Mouse (Mus musculus) CH12.LX (cell line): ENCODE measurements around the gene Nim1k. TPM values are rescaled to one million over a fixed set of nuclear protein-coding genes. Genes with fewer than 3 reads are reported as not detected.

Experiments
- DNase-seq: peaks from one replicate; pipeline ENCODE4 v3.0.0-alpha.2; 2013; ENCODE audit errors: extremely low read depth
- H3K27ac ChIP-seq: 2 replicates; pipeline ENCODE4 v1.5.1; 2012; ENCODE audit warnings: low read depth, mild to moderate bottlenecking, control low read depth, moderate library complexity; ENCODE audit not compliant: insufficient read depth
- H3K27me3 ChIP-seq: replicated peaks from 2 replicates; pipeline ENCODE3; 2012; ENCODE audit warnings: inconsistent platforms
- H3K36me3 ChIP-seq, 2 experiments: replicated peaks in 1 of 2; 2 replicates each; pipeline versions ENCODE3 to v1.6.1; 2012; ENCODE audit warnings: inconsistent platforms in 1 of 2, low read length in 1 of 2, mild to moderate bottlenecking in 1 of 2, mixed read lengths in 1 of 2, moderate library complexity in 1 of 2; ENCODE audit not compliant: control insufficient read depth in 1 of 2, insufficient read depth in 1 of 2
- H3K4me1 ChIP-seq, 2 experiments: 2 replicates each; pipeline ENCODE4 v1.6.1; 2012; ENCODE audit warnings: inconsistent platforms in 1 of 2, moderate library complexity in 1 of 2; ENCODE audit not compliant: insufficient read depth in 2 of 2, control insufficient read depth in 1 of 2
- H3K4me2 ChIP-seq: 2 replicates; pipeline ENCODE4 v1.6.1; 2012; ENCODE audit warnings: low read depth, mild to moderate bottlenecking, control low read depth; ENCODE audit not compliant: poor library complexity, insufficient read depth, severe bottlenecking
- H3K4me3 ChIP-seq, 3 experiments: fragments of 150-350 bp in 1 of 3; sonication (generic) in 1 of 3; replicated peaks in 1 of 3; 2 replicates each; pipeline versions ENCODE3 to v1.5.1; 2011 to 2012; ENCODE audit warnings: low read depth in 2 of 3, low read length in 2 of 3, mild to moderate bottlenecking in 2 of 3, moderate library complexity in 2 of 3, control low read depth in 1 of 3, improper control_type of control experiment in 1 of 3, inconsistent platforms in 1 of 3, mixed read lengths in 1 of 3; ENCODE audit not compliant: poor library complexity in 1 of 3
- H3K79me2 ChIP-seq: replicated peaks from 2 replicates; pipeline ENCODE4 v1.6.1; 2012; ENCODE audit warnings: mild to moderate bottlenecking, moderate library complexity; ENCODE audit not compliant: control insufficient read depth, poor library complexity, insufficient read depth, severe bottlenecking; ENCODE audit errors: extremely low read depth
- H3K9ac ChIP-seq: 2 replicates; pipeline ENCODE4 v1.6.1; 2012; ENCODE audit warnings: low read depth, mild to moderate bottlenecking, control low read depth, moderate library complexity; ENCODE audit not compliant: insufficient read depth
- H3K9me3 ChIP-seq: replicated peaks from 2 replicates; pipeline ENCODE3; 2012; ENCODE audit warnings: low read length, inconsistent platforms, mixed read lengths
- BHLHE40 ChIP-seq: IDR thresholded peaks from 2 replicates; pipeline ENCODE4 v1.6.1; 2011; ENCODE audit warnings: mild to moderate bottlenecking, low read depth, low read length, improper control_type of control experiment
- CHD1 ChIP-seq: IDR thresholded peaks from 2 replicates; pipeline ENCODE4 v1.6.1; 2012; ENCODE audit warnings: low read depth, low read length, improper control_type of control experiment, inconsistent platforms
- E2F4 ChIP-seq: IDR thresholded peaks from 2 replicates; pipeline ENCODE4 v1.6.1; 2011; ENCODE audit warnings: low read depth, low read length, improper control_type of control experiment; ENCODE audit not compliant: insufficient replicate concordance
- EP300 ChIP-seq: IDR thresholded peaks from 2 replicates; pipeline ENCODE4 v1.6.1; 2011; ENCODE audit warnings: low read length, improper control_type of control experiment
- HCFC1 ChIP-seq: IDR thresholded peaks from 2 replicates; pipeline ENCODE4 v1.6.1; 2012; ENCODE audit warnings: low read depth, mild to moderate bottlenecking, inconsistent platforms, low read length, improper control_type of control experiment
- IRF4 ChIP-seq: IDR thresholded peaks from 2 replicates; pipeline ENCODE4 v1.6.1; 2014; ENCODE audit warnings: low read depth, mild to moderate bottlenecking, inconsistent platforms, low read length, improper control_type of control experiment
- JUN ChIP-seq: IDR thresholded peaks from 2 replicates; pipeline ENCODE4 v1.6.1; 2011; ENCODE audit warnings: low read depth, mild to moderate bottlenecking, low read length, improper control_type of control experiment, moderate library complexity; ENCODE audit not compliant: insufficient read depth
- JUND ChIP-seq: conservative IDR thresholded peaks from 2 replicates; pipeline ENCODE4 v1.6.1; 2011; ENCODE audit warnings: low read depth, low read length, improper control_type of control experiment
- MAFK ChIP-seq: IDR thresholded peaks from 2 replicates; pipeline ENCODE4 v1.6.1; 2011; ENCODE audit warnings: low read length, improper control_type of control experiment; ENCODE audit not compliant: insufficient replicate concordance
- MEF2A ChIP-seq: IDR thresholded peaks from 2 replicates; pipeline ENCODE4 v1.6.1; 2014; ENCODE audit warnings: low read depth, mild to moderate bottlenecking, inconsistent platforms, low read length, improper control_type of control experiment, borderline replicate concordance
- MYC ChIP-seq: IDR thresholded peaks from 2 replicates; pipeline ENCODE4 v1.6.1; 2011; ENCODE audit warnings: low read depth, mild to moderate bottlenecking, improper control_type of control experiment, low read length
- NELFE ChIP-seq: IDR thresholded peaks from 2 replicates; pipeline ENCODE4 v1.6.1; 2011; ENCODE audit warnings: low read depth, low read length, improper control_type of control experiment
- PAX5 ChIP-seq: IDR thresholded peaks from 2 replicates; pipeline ENCODE4 v1.6.1; 2012; ENCODE audit warnings: low read length, inconsistent platforms, mixed read lengths
- POLR2A ChIP-seq: IDR thresholded peaks from 2 replicates; pipeline ENCODE4 v1.6.1; 2011; ENCODE audit warnings: low read depth, mild to moderate bottlenecking, improper control_type of control experiment, low read length
- POLR2AphosphoS2 ChIP-seq: IDR thresholded peaks from 2 replicates; pipeline ENCODE4 v1.6.1; 2011; ENCODE audit warnings: low read depth, low read length, improper control_type of control experiment
- RCOR1 ChIP-seq: conservative IDR thresholded peaks from 2 replicates; pipeline ENCODE4 v1.6.1; 2012; ENCODE audit warnings: low read depth, mild to moderate bottlenecking, inconsistent platforms, low read length, improper control_type of control experiment
- SMC3 ChIP-seq: IDR thresholded peaks from 2 replicates; pipeline ENCODE4 v1.6.1; 2011; ENCODE audit warnings: low read depth, low read length, improper control_type of control experiment
- TCF12 ChIP-seq: IDR thresholded peaks from 2 replicates; pipeline ENCODE4 v1.6.1; 2014; ENCODE audit warnings: low read depth, mild to moderate bottlenecking, inconsistent platforms, low read length, improper control_type of control experiment
- USF1 ChIP-seq: IDR thresholded peaks from 2 replicates; pipeline ENCODE4 v1.6.1; 2014; ENCODE audit warnings: low read depth, mild to moderate bottlenecking, inconsistent platforms, low read length, improper control_type of control experiment
- USF2 ChIP-seq: conservative IDR thresholded peaks from 2 replicates; pipeline ENCODE4 v1.6.1; 2011; ENCODE audit warnings: low read depth, low read length, improper control_type of control experiment
- ZC3H11A ChIP-seq: IDR thresholded peaks from 2 replicates; pipeline ENCODE4 v1.6.1; 2012; ENCODE audit warnings: low read depth, mild to moderate bottlenecking, inconsistent platforms, low read length, improper control_type of control experiment
- dilution Hi-C: fragments of 300-500 bp; cut with MboI; formaldehyde crosslinking; loops from 2 replicates; pipeline ENCODE4 v1.14.3; 2020; ENCODE audit warnings: low sequenced_read_pairs; ENCODE audit not compliant: extremely low pct_unique_long_range_greater_than_20kb, extremely low pct_ligation_motif_present
- in situ Hi-C: fragments of 300-500 bp; cut with MboI; formaldehyde crosslinking; loops from 3 replicates; pipeline ENCODE4 v1.14.3; 2019; ENCODE audit warnings: low sequenced_read_pairs, low pct_ligation_motif_present, low pct_unique_long_range_greater_than_20kb, mixed read lengths
- polyA plus RNA-seq: library from polyadenylated mRNA; unstranded; fragments of >175 nt; gene quantifications from 2 replicates; pipeline ENCODE4 v1.2.1, GENCODE M21; 2012; ENCODE audit warnings: low read depth; ENCODE audit not compliant: insufficient read length
- total RNA-seq, 2 experiments: library from RNA; depleted of rRNA; stranded (reverse); fragments of 300-350 nt in 1 of 2; fragments of >200 nt in 1 of 2; gene quantifications; 2 replicates each; pipeline ENCODE4 v1.2.3; 2012 to 2014

Nim1k gene
- total and polyA plus RNA-seq, 3 experiments, result 0.04 to 0.16 (median 0.09) TPM

DNA sequence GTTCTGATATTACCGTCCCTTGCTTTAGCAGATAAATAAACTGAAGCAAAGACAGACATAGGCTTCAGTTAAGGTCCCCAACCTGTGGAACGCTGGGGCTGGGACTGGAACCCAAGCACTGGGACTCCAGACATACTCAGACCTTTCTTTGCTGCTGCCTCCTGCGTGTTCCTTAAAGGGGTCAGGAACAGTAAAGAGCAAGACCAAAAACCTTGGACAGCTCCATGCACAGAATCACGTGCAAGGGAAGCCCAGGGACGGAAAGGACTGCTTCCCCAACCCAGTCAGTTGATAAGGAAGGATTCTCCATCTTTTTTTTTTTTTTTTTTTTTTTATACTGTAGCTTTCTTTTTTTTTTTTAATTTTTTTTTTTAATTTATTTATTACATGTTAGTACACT lies 1.1 kb upstream of the Nim1k start:
- in situ Hi-C loops, result no loop called here
- no peak overlapping the region for H3K27ac ChIP-seq
- no peak for TF ChIP-seq HCFC1
- no peak for TF ChIP-seq JUN
- no peak for TF ChIP-seq E2F4
- no peak for TF ChIP-seq TCF12
- TF ChIP-seq SMC3, result no peak
- no peak for TF ChIP-seq USF1
- TF ChIP-seq POLR2AphosphoS2, result no peak
- TF ChIP-seq PAX5, result no peak
- TF ChIP-seq POLR2A, result no peak
- no peak for TF ChIP-seq MEF2A
- TF ChIP-seq IRF4, result no peak
- TF ChIP-seq RCOR1, result no peak
- no peak for TF ChIP-seq EP300
- no peak for TF ChIP-seq MAFK
- TF ChIP-seq CHD1, result no peak
- TF ChIP-seq NELFE, result no peak
- TF ChIP-seq ZC3H11A, result no peak
- no peak for TF ChIP-seq MYC
- TF ChIP-seq USF2, result no peak

DNA sequence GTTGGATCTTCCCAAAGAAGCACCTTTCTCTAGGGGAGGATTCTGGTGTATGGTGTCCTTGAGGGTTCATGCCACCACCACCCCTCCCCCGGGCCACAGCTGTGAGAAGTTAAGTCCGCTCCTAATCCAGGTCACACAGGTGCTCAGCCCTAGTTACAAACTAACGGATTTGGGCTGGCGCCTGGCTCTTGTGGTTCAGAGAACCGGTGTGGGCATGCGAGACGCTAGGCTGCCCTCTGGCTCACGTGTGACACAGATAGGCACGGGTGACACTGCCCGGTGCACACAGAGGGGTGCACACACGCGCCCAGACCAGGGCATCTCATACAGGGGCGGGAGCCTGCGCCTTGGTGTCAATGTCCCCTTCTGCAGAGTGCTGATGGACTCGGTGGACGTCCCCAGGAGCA lies 538 bp downstream of the Nim1k start:
- Histone ChIP-seq H3K36me3 (peaks cover 0 to 40% of the 10 kb centered on the region in 2 experiments), H3K27me3 (no peaks in the 10 kb centered on the region), H3K79me2 (no peaks in the 10 kb centered on the region), H3K4me1 (peaks cover 3 to 11% of the 10 kb centered on the region in 2 experiments; a peak in 1 of 4 replicates), H3K4me2 (no peak overlapping the region), H3K4me3 (no peak overlapping the region), H3K27ac (no peak overlapping the region), H3K9me3 (no peaks in the 10 kb centered on the region), H3K9ac (no peak overlapping the region)
- no peak for DNase-seq
- dilution Hi-C loops (no loop called here), in situ Hi-C loops (no loop called here)
- TF ChIP-seq JUND, result no peak
- no peak for TF ChIP-seq BHLHE40
- TF ChIP-seq NELFE, result no peak
- no peak for TF ChIP-seq MYC
- TF ChIP-seq PAX5, result no peak
- TF ChIP-seq CHD1, result no peak
- TF ChIP-seq USF2, result no peak

More for the DNA sequence above, 1.1 kb upstream of the Nim1k start:
- dilution Hi-C loops, result no loop called here
- H3K9me3 ChIP-seq, result no peaks in the 10 kb centered on the region
- H3K79me2 ChIP-seq, result no peaks in the 10 kb centered on the region
- peaks cover 3 to 46% of the 10 kb centered on the region in 2 experiments for H3K36me3 ChIP-seq
- no peak overlapping the region for H3K9ac ChIP-seq
- H3K27me3 ChIP-seq, result no peaks in the 10 kb centered on the region
- DNase-seq, result no peak
- no peak overlapping the region for H3K4me2 ChIP-seq
- peaks cover 3 to 11% of the 10 kb centered on the region in 2 experiments; a peak in 1 of 4 replicates for H3K4me1 ChIP-seq
- H3K4me3 ChIP-seq, result no peak overlapping the region
